Mouse (Mus musculus) liver, embryonic 16.5 days (tissue): ENCODE results near the gene Ninj1. TPM values are rescaled to one million over a fixed set of nuclear protein-coding genes. Genes with fewer than 3 reads are reported as not detected.
A peak's percentile ranks its signal among the peaks of the same experiment; 100 is the strongest.

Experiments
- ATAC-seq: fragments of 200-750 bp; cut with Nextera tagmentation; 2 replicates; pipeline ENCODE4 v1.8.0; 2017; ENCODE audit warnings: low read depth, mild to moderate bottlenecking, moderate number of reproducible peaks, moderate library complexity
- H3K27ac ChIP-seq: fragments of 300-500 bp; sonication (generic); 2 replicates; pipeline ENCODE4 v1.5.1; 2014; ENCODE audit warnings: mild to moderate bottlenecking, low read length
- H3K27me3 ChIP-seq: fragments of 300-500 bp; sonication (generic); 2 replicates; pipeline ENCODE4 v1.6.1; 2014; ENCODE audit warnings: low read depth, low read length, mixed read lengths; ENCODE audit not compliant: control insufficient read depth, insufficient read depth
- H3K36me3 ChIP-seq: fragments of 300-500 bp; sonication (generic); 2 replicates; pipeline ENCODE4 v1.6.1; 2014; ENCODE audit warnings: mild to moderate bottlenecking; ENCODE audit not compliant: control insufficient read depth, insufficient read depth
- H3K4me1 ChIP-seq: fragments of 300-500 bp; sonication (generic); 2 replicates; pipeline ENCODE4 v1.6.1; 2014; ENCODE audit warnings: low read depth, low read length, mixed read lengths; ENCODE audit not compliant: control insufficient read depth
- H3K4me2 ChIP-seq: fragments of 300-500 bp; sonication (generic); 2 replicates; pipeline ENCODE4 v1.6.1; 2014; ENCODE audit warnings: low read depth, low read length, mixed read lengths
- H3K4me3 ChIP-seq: fragments of 300-500 bp; sonication (generic); 2 replicates; pipeline ENCODE4 v1.5.1; 2014; ENCODE audit warnings: low read depth, mild to moderate bottlenecking, low read length
- H3K9ac ChIP-seq: fragments of 300-500 bp; sonication (generic); 2 replicates; pipeline ENCODE4 v1.6.1; 2014; ENCODE audit warnings: low read depth, low read length
- H3K9me3 ChIP-seq: fragments of 300-500 bp; sonication (generic); replicated peaks from 2 replicates; pipeline ENCODE4 v1.6.1; 2016; ENCODE audit warnings: low read length; ENCODE audit not compliant: control insufficient read depth
- WGBS: fragments of 180-500 bp; shearing (Covaris S2); extraction: QIAGEN DNeasy Blood & Tissue Kit; methylation state at CpG from one replicate; pipeline ENCODE4 v1.1.7; 2014; ENCODE audit not compliant: insufficient replicate concordance; 5-methylcytosine and 5-hydroxymethylcytosine counted together
- polyA plus RNA-seq: library from polyadenylated mRNA; unstranded; fragments of >200 nt; fragmentation: Nextera tagmentation; extraction: Ambion mirVana; gene quantifications from 2 replicates; pipeline ENCODE4 v1.2.1, GENCODE M21; 2015

Gene Ninj1
- polyA plus RNA-seq, 1 experiment from 2014 or later, result 58.0 TPM

DNA sequence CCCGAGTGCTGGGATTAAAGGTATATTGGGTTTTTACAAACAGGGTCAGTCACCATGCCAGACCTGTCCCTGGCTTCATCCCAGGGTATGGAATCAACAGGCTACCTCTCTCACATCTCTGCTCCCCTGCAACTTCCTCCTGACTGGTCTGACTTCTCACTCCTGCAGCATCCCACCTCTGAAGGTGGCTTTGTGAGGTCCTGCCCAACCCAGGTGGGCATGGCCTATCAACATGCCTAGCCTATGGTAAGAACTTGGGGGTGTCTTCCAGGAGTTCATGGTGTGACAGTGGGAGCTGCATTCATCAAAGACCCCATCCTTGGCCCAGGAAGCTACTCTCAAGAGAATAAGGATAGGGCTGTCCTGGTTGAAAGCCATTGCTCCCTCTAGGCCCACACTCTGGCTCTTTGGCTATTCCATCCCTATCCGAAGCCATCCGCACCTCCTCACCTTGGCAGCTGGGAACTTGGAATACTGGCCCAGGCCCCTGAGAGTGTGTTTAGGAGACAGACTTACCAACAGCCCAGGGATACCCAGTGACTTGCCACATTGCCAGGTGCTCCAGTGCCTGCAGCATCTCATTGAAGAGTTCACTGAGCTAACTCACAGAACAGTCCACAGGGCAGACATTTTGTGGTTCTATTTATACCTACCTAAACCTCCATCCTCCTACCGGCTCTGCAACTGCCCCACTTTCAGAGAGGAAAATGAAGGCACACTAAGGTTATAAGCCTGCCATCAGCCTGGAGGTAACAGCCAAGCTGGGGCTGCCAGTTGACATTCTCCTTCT, 25.6 kb downstream of the Ninj1 start:
- H3K36me3 ChIP-seq, result no peaks in the 10 kb centered on the region
- 64% methylated on average over 4 of the region's 4 CpGs for WGBS
- H3K4me2 ChIP-seq, result no peak overlapping the region
- H3K9ac ChIP-seq, result no peak overlapping the region
- H3K4me3 ChIP-seq, result no peak overlapping the region
- no peaks in the 10 kb centered on the region for H3K9me3 ChIP-seq
- H3K4me1 ChIP-seq, result peaks cover 14% of the 10 kb centered on the region
- ATAC-seq, result no peak
- no peak overlapping the region for H3K27ac ChIP-seq
- H3K27me3 ChIP-seq, result no peaks in the 10 kb centered on the region

DNA sequence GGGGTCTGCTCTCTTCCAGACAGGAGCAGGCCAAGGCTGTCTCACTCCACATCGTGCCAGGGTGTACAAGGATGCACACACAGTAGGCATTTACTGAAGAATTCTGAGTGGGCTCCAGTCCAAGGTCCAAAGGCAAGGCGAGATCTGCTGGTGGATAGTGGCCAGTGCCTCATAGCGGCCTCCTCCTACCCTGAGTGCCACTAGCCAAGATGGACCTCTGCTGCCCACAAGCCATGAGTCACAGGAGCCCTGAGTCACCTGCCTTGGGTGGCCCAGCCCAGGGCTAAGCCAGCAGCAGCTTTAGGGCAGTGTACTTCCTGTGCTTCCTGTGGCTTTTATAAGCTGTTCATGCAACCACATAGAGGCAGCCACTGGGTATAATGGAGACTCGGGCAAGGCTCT, 26.2 kb downstream of the Ninj1 start:
- ATAC-seq, result no peak
- Histone ChIP-seq H3K4me1 (peaks cover 14% of the 10 kb centered on the region), H3K4me3 (no peak overlapping the region), H3K9me3 (no peaks in the 10 kb centered on the region), H3K27ac (no peak overlapping the region), H3K4me2 (peak overlapping the region; percentile 11; the same call in 1 of the 2 replicates), H3K27me3 (no peaks in the 10 kb centered on the region), H3K36me3 (no peaks in the 10 kb centered on the region), H3K9ac (no peak overlapping the region)
- WGBS, result 31% methylated on average over 4 of the region's 4 CpGs

DNA sequence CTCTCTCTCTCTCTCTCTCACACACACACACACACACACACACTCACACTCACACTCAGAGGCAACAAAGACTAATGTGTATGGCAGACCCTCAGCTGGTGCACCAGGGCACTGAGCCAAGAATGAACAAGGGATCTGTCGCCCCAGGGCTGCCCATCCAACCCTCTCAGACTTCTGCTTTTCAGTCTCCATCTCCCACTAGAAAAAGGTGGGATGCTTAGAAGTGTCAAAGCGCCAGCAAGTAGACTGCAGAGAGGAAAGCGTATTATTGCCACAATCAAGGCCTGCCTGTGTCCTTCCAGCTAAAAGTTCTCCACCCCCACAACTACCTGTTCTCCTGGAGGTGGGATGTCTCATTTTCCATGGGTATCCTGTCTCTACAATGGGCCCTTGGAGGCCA, 27.2 kb downstream of the Ninj1 start:
- no peak for ATAC-seq
- H3K4me1 ChIP-seq, result peaks cover 14% of the 10 kb centered on the region
- no peak overlapping the region for H3K9ac ChIP-seq
- WGBS, result 64% methylated on average over 3 of the region's 3 CpGs
- H3K27ac ChIP-seq, result no peak overlapping the region
- no peaks in the 10 kb centered on the region for H3K27me3 ChIP-seq
- no peak overlapping the region for H3K4me3 ChIP-seq
- no peaks in the 10 kb centered on the region for H3K36me3 ChIP-seq
- no peaks in the 10 kb centered on the region for H3K9me3 ChIP-seq
- H3K4me2 ChIP-seq, result no peak overlapping the region

DNA sequence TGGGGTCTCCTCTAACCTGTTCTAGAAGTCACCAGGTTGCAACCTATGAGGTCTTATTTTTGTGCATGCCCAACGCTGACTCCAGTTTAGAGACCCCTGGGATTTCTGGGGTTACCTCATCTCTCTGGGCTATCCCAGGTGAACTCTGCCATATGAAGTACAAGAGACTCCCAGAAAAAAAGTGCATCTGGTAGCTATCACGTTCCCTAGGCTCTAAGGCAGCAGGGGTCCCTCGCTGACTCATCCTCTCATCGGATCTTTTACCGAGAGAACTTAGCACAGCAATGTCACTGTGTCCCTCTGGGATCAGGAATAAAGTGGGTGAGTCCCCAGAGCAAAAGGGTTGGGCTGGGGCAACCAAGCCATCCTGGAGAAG, 27.8 kb downstream of the Ninj1 start:
- Histone ChIP-seq H3K4me1 (peaks cover 14% of the 10 kb centered on the region), H3K36me3 (no peaks in the 10 kb centered on the region), H3K9ac (no peak overlapping the region), H3K27me3 (no peaks in the 10 kb centered on the region), H3K27ac (no peak overlapping the region), H3K4me3 (peak overlapping the region; percentile 72), H3K4me2 (peak overlapping the region; percentile 90), H3K9me3 (no peaks in the 10 kb centered on the region)
- ATAC-seq, result no peak
- 7% methylated on average over 5 of the region's 5 CpGs for WGBS

DNA sequence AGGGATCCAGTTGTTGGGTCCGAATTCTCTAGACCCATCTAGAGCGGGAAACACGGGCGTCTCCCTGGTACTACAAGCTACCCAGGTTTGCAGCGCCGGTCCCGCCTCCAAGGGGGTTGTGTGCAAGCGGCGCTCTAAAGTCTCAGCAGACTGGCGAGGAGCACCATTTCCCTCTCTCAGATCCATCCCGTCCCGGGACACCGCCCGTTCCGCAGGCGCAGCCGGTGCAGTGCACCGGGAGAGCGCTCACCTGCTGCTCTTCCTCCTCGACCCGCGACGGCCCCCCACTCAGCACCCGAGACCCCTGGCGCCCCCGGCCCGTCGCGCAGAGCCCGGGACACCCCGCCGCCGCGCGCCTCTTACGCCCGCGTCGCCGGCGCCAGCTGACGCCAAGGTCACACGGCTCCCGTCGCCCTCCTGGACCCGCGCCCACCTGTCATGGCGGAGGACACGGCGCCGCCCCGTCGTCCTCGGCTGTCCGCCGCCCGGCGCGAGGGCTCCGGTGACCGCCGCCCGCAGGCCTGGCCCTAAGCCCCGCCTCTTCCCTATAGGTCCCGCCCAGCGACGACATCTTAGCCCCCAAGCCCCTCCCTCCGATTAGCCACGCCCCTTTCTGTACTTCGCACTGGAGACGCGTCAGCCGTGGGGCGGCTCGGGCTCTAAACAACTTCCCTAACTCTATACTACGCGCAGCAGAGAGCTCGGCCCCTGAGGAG, 28.4 kb downstream of the Ninj1 start, which contains the start of gene Card19:
Gene Card19, minus strand, starts transcription at position 534 of the 716 bp plus-strand sequence.
- Histone ChIP-seq H3K4me3 (peak within 1 kb of the TSS; percentile 72), H3K4me2 (peak within 1 kb of the TSS; percentile 90), H3K9me3 (no peaks in the 10 kb centered on the region), H3K4me1 (peaks cover 14% of the 10 kb centered on the region), H3K9ac (peak within 1 kb of the TSS; percentile 73), H3K27me3 (no peaks in the 10 kb centered on the region), H3K36me3 (no peaks in the 10 kb centered on the region), H3K27ac (peak within 1 kb of the TSS; percentile 82)
- peak; percentile 89 for ATAC-seq
- under 1% methylated on average over 77 of the region's 78 CpGs for WGBS

DNA sequence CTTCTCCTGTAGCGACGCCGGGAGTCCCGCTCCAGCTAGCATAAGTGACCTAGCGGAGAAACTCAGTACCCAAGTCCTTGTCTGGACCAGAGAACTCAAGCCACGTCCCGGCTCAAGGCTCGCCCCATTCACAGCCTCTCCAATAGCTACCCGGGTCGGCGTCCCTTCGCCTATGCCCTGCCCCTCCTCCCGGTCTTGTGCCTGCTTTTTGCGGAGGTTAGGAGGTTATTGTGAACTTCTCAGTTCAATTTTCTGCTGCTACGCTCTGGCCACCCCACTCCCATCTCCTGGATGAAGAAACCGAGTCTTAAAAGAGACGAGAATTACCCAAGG, 28.9 kb downstream of the Ninj1 start:
- Histone ChIP-seq H3K27ac (peak overlapping the region; percentile 82), H3K9me3 (no peaks in the 10 kb centered on the region), H3K4me2 (peak overlapping the region; percentile 90), H3K9ac (peak overlapping the region; percentile 64; the same call in 1 of the 2 replicates), H3K36me3 (no peaks in the 10 kb centered on the region), H3K27me3 (no peaks in the 10 kb centered on the region), H3K4me1 (peaks cover 14% of the 10 kb centered on the region), H3K4me3 (peak overlapping the region; percentile 72)
- WGBS, result 2% methylated on average over 17 of the region's 17 CpGs
- ATAC-seq, result peak; percentile 53

DNA sequence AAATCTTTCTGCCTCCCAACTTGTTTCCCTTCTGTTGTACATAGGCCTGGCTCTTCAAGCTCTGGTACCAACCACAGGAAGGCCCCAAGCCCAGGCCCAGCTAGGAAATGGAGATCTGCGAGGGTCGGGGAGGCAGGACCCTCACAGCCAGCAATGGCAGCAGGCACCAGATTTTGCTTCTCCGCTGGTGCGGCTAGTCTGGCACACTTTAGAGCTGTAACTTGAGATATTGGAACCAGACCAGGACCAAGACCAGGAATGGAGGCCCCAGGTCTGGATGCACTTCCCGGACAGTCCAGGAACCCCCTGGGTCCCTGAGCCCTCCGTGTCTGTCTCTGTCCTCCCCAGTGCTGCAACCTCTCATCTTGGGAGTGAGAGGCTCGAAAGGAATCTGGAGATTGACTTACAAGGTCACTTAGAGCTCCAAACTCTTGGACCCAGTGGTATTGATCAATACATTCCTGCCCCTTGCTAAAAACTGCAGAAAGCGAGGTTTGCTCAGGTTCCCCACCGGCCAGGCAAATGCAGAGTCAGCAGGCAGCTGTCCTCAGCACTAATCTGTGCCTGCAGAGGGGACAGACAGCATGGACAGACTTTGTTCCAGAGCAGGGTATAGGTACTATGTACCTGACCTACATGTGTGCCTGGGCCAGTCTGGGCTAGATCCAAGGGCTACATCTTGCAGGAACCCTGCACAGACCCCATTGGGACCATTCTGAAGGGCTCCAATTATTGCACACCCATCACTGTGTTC, 29.7 kb downstream of the Ninj1 start:
- Histone ChIP-seq H3K36me3 (no peaks in the 10 kb centered on the region), H3K4me2 (peak overlapping the region; percentile 90; the same call in 1 of the 2 replicates), H3K9ac (0 out of 2 replicates have a peak overlapping the region, but pooled peaks have one; percentile 10), H3K4me1 (peaks cover 14% of the 10 kb centered on the region), H3K27me3 (no peaks in the 10 kb centered on the region), H3K9me3 (no peaks in the 10 kb centered on the region), H3K4me3 (no peak overlapping the region), H3K27ac (no peak overlapping the region)
- no peak for ATAC-seq
- WGBS, result 67% methylated on average over 9 of the region's 9 CpGs

DNA sequence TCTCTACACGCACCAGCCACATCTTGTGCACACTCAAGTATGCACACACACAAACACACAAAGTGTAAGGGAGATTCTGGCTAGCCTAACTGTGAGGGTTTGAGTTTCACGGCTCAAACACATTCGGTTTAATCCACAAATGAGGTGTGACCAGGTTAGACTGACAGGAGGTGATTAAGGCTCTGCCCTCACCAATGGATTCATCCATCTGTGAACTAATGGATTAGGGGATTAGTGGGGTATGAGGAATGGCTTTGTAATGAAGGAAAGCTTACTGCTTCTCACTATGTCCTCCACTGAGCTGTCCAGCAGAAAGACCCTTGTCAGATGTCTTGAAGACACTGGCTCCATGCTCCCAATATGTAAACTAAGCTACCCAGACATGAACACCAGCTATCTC, 31.4 kb downstream of the Ninj1 start:
- H3K4me2 ChIP-seq, result no peak overlapping the region
- H3K4me1 ChIP-seq, result peaks cover 14% of the 10 kb centered on the region
- H3K9ac ChIP-seq, result no peak overlapping the region
- ATAC-seq, result no peak
- H3K4me3 ChIP-seq, result no peak overlapping the region
- 64% methylated on average over 3 of the region's 3 CpGs for WGBS
- H3K36me3 ChIP-seq, result no peaks in the 10 kb centered on the region
- H3K27ac ChIP-seq, result no peak overlapping the region
- no peaks in the 10 kb centered on the region for H3K27me3 ChIP-seq
- no peaks in the 10 kb centered on the region for H3K9me3 ChIP-seq
